Mouse (Mus musculus) CH12.LX (cell line): ENCODE results near the gene Padi1.

Source experiments
- CTCF ChIP-seq, 2 experiments: IDR thresholded peaks in 1 of 2; conservative IDR thresholded peaks in 1 of 2; 2 replicates each; pipeline ENCODE4 v1.5.1; 2011 to 2012; ENCODE audit warnings: low read depth in 2 of 2, low read length in 2 of 2, improper control_type of control experiment in 1 of 2, inconsistent platforms in 1 of 2, mild to moderate bottlenecking in 1 of 2, moderate library complexity in 1 of 2
- MAX ChIP-seq: IDR thresholded peaks from 2 replicates; pipeline ENCODE4 v1.6.1; 2011; ENCODE audit warnings: low read length, improper control_type of control experiment
- RCOR1 ChIP-seq: conservative IDR thresholded peaks from 2 replicates; pipeline ENCODE4 v1.6.1; 2012; ENCODE audit warnings: low read depth, mild to moderate bottlenecking, inconsistent platforms, low read length, improper control_type of control experiment

DNA sequence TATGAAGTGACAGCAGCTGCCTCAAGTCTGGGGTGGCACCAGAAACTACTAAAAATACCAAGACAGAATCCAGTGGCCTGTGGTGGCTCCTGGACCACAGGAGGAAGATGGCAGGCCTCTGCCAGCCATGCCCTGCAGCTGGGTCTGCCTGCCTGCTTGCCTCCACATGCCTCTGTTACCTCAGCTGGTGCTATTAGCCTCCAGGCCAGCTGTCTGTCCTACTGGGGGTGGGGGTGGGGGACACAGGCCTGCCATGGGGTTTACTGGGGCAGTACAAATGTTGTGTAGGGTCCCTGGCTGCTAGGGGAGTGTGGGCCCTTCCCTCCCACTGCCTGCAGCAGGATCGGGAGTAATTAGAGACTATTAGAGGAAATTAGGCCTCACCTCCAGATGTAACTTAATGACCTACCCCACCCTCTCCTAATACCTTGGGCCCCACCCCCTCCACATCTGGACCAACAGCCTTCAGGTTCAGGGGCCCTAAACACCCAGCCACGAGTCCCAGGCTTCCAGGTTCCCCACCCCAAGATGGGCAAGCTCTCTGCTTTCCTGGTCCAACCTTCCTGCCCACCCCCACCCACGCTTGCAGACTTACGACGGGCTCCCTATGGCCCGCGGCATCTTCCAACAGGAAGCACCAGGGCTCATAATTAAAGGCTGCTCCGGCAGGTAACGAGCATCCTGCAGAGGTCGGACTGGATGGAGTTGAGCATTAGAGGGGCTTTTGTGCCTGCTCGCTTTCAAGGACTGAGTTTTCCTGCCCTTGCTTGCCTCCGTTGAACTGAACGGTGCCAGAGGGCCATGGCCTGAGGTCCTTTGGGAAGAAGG lies 32.0 kb downstream of the Padi1 start:
- no peak for TF ChIP-seq CTCF (conservative IDR thresholded peaks at IDR 0.05 in 1 of 2, IDR thresholded peaks at IDR 0.05 in 1 of 2; ENCODE audit: low read depth in 2 of 2, low read length in 2 of 2)
- no peak for TF ChIP-seq MAX
- TF ChIP-seq RCOR1, result no peak
